Mouse (Mus musculus) spleen, adult 2 months (tissue): Measurements from ENCODE around the gene Mrpl41.

Source experiments
- CTCF ChIP-seq: fragments of 200-500 bp; IDR thresholded peaks from 2 replicates; pipeline ENCODE4 v1.5.1; 2011; ENCODE audit warnings: mild to moderate bottlenecking, inconsistent platforms; ENCODE audit not compliant: insufficient read depth, insufficient read length, insufficient replicate concordance; ENCODE audit errors: extremely low read depth
- POLR2A ChIP-seq: fragments of 200-500 bp; IDR thresholded peaks from 2 replicates; pipeline ENCODE4 v1.6.1; 2011; ENCODE audit warnings: low read depth, low read length, inconsistent platforms

DNA sequence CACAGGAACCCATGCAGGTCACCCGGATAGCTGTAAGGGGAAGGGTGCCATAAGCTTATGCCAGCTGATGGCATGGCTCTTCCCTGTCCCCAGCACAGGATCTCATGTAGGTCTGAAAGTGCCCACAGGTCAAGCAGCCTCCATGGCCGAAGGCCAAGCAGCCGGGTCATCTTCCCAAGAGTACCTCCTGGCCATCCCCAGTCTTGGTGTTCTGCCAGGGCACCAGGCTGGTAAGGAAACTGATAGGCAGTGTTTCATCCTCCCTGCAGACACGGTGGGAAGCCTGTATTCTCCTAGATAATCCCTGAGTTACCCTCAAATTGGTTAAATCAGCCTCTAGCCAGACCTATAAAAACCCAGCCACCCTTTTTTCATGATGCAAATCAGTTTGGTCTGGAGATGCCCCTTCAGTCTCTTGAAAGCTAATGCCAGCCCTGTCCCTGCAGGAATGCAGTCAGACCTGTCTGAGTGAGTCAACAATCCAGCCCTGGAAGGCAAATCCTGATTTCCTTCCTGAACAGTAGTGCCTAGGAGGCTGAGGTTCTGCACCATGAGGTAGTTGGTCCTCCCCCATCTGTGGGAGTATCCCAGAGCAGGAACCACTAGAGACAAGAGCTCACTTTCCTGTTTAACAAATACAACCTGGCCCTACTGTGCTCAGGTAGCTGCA, 47.0 kb downstream of the Mrpl41 start:
- no peak for TF ChIP-seq CTCF
- TF ChIP-seq POLR2A = no peak
